Mouse (Mus musculus) yolk sac, embryonic 10.5 days (tissue): ENCODE results near the gene Ly6g6d.

ENCODE experiments used
- DNase-seq: peaks from one replicate; pipeline ENCODE4 v3.0.0-alpha.2; 2017; ENCODE audit warnings: low spot score

The Ly6g6d gene

DNA sequence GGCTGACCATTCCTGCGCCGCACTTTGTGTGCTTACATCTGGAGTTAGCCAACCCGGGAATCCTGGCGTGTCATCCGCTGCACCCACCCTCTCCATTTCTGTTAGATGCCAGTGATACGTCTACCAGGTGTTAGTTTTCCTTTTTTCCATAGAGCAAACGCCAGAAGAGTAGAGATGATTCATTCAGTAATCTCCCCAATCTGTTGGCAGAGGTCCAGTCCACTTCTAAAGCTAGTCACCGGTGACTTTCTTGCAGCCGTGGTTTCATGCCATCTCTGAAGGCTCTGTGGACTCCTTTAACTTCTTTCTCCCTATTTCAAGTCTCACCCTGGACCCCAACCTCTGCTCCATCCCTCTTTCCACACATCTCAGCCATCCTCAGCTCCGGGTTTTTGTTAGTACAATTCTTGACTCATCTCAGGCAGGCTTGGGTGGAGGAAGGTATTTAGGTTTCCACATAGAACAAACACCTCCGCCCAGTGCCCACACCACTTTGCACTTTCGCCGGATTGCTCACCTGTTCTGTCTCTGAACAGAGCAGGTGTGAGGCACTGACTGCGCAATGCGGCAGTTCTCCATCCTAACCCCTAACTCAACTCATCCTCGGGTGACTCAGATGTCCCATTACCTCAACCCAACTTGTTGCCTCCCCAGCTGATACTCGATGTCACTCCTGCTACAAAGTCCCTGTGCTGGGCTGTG is 9.5 kb downstream of the Ly6g6d start:
- DNase-seq: no peak

DNA sequence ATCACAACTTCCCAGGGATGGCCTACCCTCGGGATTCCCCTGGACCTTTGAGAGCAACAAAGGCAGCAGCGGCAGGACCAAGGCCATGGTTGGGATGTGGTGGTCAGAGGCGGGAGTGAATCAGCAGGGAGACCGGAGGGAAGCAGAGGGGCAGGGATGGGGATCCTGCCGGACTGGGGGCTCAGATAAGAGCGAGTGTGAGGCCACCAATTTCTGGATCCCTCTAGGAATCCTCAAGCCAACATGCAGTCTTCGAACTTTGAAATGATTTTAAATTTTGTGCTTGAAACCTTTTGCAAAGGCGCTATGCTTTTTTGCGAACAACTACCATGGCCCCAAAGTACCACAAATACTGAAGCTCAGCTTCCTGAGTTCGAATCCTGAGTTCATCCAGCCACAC is 11.8 kb downstream of the Ly6g6d start, which contains the start of gene Mpig6b:
TSS of gene Mpig6b (minus strand) at position 101 of the 400 bp plus-strand sequence.
- DNase-seq: no peak

- peak; percentile 77 for DNase-seq
Measured at GRCm38 (mm10) chr17:35064951-35065947, 12.6 kb downstream of the Ly6g6d start, which contains the start of gene Ly6g6c. TSS of gene Ly6g6c (plus strand) at chr17:35065388.

GRCm38 (mm10) chr17:35064378-35064877 is 13.4 kb downstream of the Ly6g6d start:
- DNase-seq: no peak

- DNase-seq: no peak
Measured at GRCm38 (mm10) chr17:35063466-35063865, 14.4 kb downstream of the Ly6g6d start.

GRCm38 (mm10) chr17:35061299-35061698 is 16.6 kb downstream of the Ly6g6d start:
- no peak for DNase-seq

DNA sequence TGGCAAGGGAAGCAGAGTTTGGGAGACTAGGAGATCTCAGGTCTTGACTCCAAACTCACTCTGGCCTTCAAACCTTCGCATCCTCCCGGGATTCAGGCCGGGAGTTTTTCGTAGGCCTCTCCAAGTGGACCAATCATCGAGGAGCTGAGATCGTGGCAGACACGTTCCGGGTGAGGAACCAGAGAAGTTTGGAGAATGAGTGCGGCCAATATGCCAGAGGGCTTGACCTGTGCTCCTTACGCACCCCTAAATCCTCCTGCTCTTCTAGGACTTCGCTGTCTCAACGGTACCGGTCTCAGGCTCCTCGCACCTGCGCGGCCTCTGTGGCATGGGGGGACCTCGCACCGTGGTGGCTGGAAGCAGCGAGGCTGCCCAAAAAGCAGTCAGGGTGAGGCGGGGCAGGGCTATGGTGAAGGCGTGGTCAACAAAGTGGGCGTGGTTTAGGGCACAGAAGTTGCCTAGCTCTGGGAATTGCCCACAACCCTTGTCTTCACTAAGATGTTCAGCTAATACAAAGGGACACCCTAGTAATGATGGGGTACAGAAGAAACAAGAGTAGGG is 17.0 kb downstream of the Ly6g6d start:
- no peak for DNase-seq

DNA sequence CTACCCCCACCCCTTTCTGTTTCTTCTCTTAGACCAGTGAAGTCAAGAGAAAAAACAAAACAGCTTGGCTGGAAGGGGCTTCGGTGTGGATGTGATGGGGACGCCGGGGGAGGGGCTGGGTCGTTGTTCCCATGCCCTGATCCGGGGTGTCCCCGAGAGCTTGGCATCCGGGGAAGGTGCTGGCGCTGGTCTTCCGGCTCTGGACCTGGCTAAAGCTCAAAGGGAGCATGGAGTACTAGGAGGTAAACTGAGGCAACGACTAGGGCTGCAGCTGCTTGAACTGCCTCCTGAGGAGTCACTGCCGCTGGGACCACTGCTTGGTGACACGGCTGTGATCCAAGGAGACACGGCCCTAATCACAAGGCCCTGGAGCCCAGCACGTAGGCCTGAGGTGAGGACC is 17.8 kb downstream of the Ly6g6d start:
- no peak for DNase-seq

DNA sequence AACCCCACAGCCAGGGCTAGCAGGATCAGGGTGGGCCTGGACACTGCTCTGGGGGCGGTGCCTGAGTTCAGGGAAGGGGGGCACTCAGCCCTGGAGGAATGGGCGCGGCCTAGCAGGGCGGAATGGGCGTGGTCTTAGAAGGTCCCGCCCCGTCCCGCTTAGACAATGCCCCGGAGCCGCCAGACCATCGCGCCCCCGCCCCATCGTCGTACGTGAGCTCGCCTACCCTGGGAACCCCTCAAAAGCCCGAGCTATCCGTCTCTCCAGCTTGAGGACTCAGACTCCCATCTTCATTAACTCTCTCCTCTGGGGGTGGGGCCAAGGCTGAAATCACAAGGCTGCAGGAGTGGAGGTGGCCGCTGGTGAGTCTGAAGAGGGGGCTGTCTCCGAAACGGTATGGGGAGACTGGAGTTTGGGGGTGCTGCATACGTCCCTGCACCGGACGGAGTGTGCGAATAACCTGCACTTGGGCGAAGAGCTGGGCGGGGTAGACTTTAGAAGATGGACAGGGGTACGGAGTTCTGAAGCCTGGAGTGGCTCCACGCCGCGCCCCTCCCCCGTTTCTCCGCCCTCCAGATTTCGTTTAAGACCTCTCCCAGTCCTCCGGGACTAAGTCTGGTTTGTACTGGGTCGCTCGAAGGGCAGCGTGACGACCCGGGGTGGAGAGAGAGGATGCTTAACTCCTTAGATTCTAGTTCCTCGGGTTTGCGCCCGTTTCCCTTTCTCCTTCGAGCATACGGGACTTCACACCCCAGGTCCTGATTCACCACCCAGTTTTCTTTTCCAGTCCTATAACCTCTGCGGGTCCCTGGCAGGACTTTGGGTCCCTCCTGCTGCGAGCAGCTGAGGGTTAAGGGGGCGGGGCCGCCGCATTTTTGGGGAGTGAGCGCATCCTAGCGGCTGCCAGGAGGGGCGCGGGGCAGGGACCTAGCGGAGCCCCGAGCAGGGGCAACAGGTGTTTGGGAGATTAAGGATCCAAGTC is 18.7 kb downstream of the Ly6g6d start, which contains the start of gene Ddah2:
TSS of gene Ddah2 (plus strand) at position 125 of the 982 bp plus-strand sequence.
- peak; percentile 90 for DNase-seq

GRCm38 (mm10) chr17:35058316-35058715 is 19.5 kb downstream of the Ly6g6d start:
- no peak for DNase-seq

GRCm38 (mm10) chr17:35057090-35057489 is 20.8 kb downstream of the Ly6g6d start:
- no peak for DNase-seq

- no peak for DNase-seq
Measured at GRCm38 (mm10) chr17:35055691-35056495, 22.0 kb downstream of the Ly6g6d start.

- no peak for DNase-seq
Measured at GRCm38 (mm10) chr17:35052271-35052798, 25.5 kb downstream of the Ly6g6d start.

GRCm38 (mm10) chr17:35051156-35052086 is 26.4 kb downstream of the Ly6g6d start:
- peak; percentile 85 for DNase-seq

- DNase-seq: peak; percentile 85
Measured at GRCm38 (mm10) chr17:35050126-35050750, 27.6 kb downstream of the Ly6g6d start.

GRCm38 (mm10) chr17:35049561-35050016 is 28.3 kb downstream of the Ly6g6d start, which contains the start of gene Clic1:
TSS of gene Clic1 (plus strand) at chr17:35049966.
- DNase-seq: peak; percentile 81

GRCm38 (mm10) chr17:35048932-35049440 is 28.9 kb downstream of the Ly6g6d start:
- DNase-seq: no peak
